Mouse (Mus musculus) kidney, adult 2 months (tissue): ENCODE results near the gene Xpo4.

Experiments used
- CTCF ChIP-seq: fragments of 200-500 bp; conservative IDR thresholded peaks from 2 replicates; pipeline ENCODE4 v1.5.1; 2011; ENCODE audit warnings: low read depth, mild to moderate bottlenecking, control low read depth, low read length, moderate library complexity, mixed read lengths; ENCODE audit not compliant: insufficient read depth, insufficient read length
- POLR2A ChIP-seq: fragments of 200-500 bp; IDR thresholded peaks from one replicate; pipeline ENCODE4 v1.6.1; 2011; ENCODE audit warnings: low read depth, low read length, control low read depth

- TF ChIP-seq POLR2A (no peak), CTCF (peak; percentile 72)
Observed at GRCm38 (mm10) chr14:57684579-57684978, 19.3 kb upstream of the Xpo4 start.
